Mouse (Mus musculus) liver, adult 2 months (tissue): ENCODE measurements around the gene Gm13698.

ENCODE experiments used
- CTCF ChIP-seq: fragments of 200-500 bp; IDR thresholded peaks from 2 replicates; pipeline ENCODE4 v1.5.1; 2011; ENCODE audit warnings: low read depth, low read length, control low read depth
- POLR2A ChIP-seq: fragments of 200-500 bp; IDR thresholded peaks from 2 replicates; pipeline ENCODE4 v1.6.1; 2011; ENCODE audit warnings: low read length, control low read depth; ENCODE audit not compliant: insufficient read depth; ENCODE audit errors: extremely low read depth

GRCm38 (mm10) chr2:83929478-83930088 is 25.9 kb upstream of the Gm13698 start:
- TF ChIP-seq CTCF (no peak), POLR2A (no peak)
